Mouse (Mus musculus) brown adipose tissue, adult 24 weeks (tissue): ENCODE data around the gene Mpl. TPM values are rescaled to one million over a fixed set of nuclear protein-coding genes. Genes with fewer than 3 reads are reported as not detected.

ENCODE experiments used
- H3K27ac ChIP-seq: fragments of 200-500 bp; replicated peaks from 2 replicates; pipeline ENCODE4 v1.5.1; 2012; ENCODE audit warnings: low read depth, mild to moderate bottlenecking, low read length
- H3K4me1 ChIP-seq: fragments of 200-500 bp; 2 replicates; pipeline ENCODE4 v1.6.1; 2012; ENCODE audit warnings: low read length, mixed read lengths; ENCODE audit not compliant: control insufficient read depth, insufficient read depth, insufficient read length
- H3K4me3 ChIP-seq: fragments of 200-500 bp; 2 replicates; pipeline ENCODE4 v1.5.1; 2012; ENCODE audit warnings: low read depth, mild to moderate bottlenecking, low read length, moderate library complexity; ENCODE audit not compliant: insufficient read depth
- polyA plus RNA-seq: library from polyadenylated mRNA; stranded (reverse); fragments of >200 nt; gene quantifications from 2 replicates; pipeline ENCODE4 v1.2.4, GENCODE M21; 2012; ENCODE audit not compliant: missing spikeins, insufficient read depth, insufficient read length

Mpl gene
- polyA plus RNA-seq, result not detected in 2 replicates

DNA sequence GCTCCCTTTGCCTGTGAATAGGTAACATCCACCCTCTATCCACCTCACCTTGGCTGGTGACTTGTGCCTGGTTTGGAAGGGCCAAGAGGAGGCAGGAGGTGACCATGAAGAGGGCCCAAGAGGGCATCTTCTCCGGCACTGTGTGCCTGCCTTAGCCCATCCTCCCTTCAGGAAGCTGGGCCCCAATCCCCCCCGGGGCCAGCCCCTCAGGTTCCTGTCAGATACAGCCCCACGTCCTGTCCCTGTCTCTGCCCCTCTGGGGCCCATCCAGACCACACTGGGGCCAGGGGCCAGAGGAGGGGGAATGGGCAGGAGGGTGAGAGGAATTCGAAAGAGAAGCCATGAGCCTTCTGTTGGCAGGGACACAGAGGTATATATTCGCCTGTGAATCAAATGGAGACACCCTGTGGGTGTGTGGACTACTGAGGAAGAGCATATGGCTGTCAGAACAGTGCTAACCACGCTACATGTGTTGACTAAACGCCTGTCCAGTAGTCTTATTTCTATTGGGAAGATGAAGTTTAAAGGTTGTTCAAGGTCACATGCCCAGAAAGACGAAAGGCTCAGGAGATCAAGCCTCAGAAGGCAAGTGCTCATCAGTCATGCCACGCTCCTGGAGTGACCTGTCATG lies at the start of gene Mpl:
Gene Mpl (minus strand): TSS at position 169 of the 631 bp plus-strand sequence.
- no peak within 1 kb of the TSS for H3K4me3 ChIP-seq
- H3K27ac ChIP-seq, result no peak within 1 kb of the TSS
- H3K4me1 ChIP-seq, result no peaks in the 10 kb centered on the region

DNA sequence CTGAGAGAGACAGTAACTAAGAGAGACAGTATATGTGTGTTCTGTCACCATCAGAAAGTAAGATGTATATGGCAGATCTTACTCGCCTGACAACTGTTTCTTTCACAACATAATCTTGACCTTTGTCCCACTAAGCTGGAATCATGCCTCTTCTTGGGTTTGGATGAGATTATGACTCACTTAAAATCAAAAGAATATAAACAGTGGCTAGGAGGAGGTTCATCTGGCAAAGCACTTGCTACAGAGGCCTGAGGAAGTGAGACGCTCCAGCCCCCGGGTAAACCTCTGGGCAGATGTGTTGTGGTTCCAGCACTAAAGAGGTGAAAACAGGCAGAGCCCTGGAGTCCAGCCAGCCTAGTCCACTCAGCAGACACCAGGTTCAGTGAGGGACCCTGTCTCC lies 48.2 kb upstream of the Mpl start:
- no peak overlapping the region for H3K4me3 ChIP-seq
- peaks cover 15% of the 10 kb centered on the region; the same call in 1 of the 2 replicates for H3K4me1 ChIP-seq
- peak overlapping the region; percentile 63 for H3K27ac ChIP-seq

- Histone ChIP-seq H3K27ac (peak overlapping the region; percentile 66), H3K4me3 (no peak overlapping the region), H3K4me1 (peaks cover 12% of the 10 kb centered on the region; the same call in 1 of the 2 replicates)
These were observed 43.5 kb upstream of the Mpl start for GRCm38 (mm10) chr4:118500792-118501191.

DNA sequence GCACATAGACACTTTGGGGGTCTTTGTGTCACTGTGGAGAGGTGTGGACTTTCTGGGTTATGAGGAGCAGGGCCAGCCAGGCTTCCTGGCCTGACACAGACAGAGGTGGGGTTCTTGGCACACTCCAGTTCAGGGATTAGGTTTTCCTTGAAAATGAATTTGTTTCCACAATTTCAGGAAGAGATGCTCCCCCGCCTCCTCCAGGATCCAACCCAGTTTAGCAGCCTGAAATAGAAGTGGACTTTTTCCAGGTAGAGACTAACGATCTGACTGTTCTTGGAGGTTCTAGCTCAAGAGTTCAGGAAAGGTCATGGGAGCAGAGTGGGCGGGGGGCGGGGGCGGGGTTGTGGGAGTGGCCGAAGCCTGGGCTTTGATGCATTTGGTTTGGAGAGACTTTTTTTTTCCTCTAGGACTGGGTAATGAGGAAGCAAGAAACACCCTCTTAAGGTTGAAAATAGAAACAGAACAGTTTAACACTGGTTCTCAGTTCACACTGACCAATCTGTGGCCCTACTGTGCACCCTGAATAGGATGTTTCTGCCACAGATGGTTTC lies 42.9 kb upstream of the Mpl start:
- no peak overlapping the region for H3K4me3 ChIP-seq
- H3K4me1 ChIP-seq, result peaks cover 9% of the 10 kb centered on the region; the same call in 1 of the 2 replicates
- peak overlapping the region; percentile 70 for H3K27ac ChIP-seq

DNA sequence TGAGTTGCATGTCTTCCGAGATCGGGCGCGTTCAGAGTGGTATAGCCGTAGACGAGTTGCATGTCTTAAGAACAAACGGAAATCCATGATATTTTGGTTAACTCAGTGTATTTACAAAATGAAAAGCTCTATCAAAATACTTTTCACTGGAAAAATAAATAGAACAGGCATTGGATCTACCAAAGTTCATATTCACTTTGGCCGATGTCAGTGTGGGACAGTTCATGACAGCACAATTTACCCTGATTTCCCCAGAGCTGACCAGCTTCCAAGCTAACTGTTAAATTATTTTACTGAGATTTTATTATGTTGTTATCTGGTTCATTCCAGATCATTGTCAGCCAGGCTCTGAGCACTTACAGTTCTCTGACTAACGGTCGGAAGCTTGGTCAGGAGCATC lies 33.1 kb upstream of the Mpl start:
- no peak overlapping the region for H3K4me3 ChIP-seq
- H3K27ac ChIP-seq, result peak overlapping the region; percentile 78

DNA sequence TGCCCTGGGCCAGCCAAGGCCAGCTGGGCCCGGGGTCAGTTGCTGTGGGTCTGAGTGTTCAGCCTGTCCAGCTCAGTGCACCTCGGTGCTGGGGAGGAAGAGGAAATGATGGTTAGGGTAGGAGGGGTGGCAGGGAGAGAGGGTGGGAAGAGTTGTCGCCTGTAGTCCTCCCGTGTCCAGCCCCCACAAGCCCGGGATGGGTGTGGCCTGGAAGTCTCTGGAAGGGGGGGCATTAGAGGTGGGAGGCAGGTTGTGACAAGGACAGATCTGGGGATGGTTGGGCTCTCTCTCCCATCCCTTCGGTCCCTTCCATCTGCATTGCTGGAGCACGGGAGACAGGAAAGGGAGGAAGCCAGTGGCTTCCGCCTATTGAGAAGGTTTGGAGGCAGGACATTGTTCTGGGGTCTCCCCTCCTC lies 32.4 kb upstream of the Mpl start, which contains the start of gene Tie1:
Gene Tie1 (minus strand): TSS at position 345 of the 416 bp plus-strand sequence.
- Histone ChIP-seq H3K4me3 (peak within 1 kb of the TSS; percentile 75), H3K27ac (peak within 1 kb of the TSS; percentile 98), H3K4me1 (no peaks in the 10 kb centered on the region; the same call in 1 of the 2 replicates)

More for the DNA sequence above, 33.1 kb upstream of the Mpl start:
- no peaks in the 10 kb centered on the region; the same call in 1 of the 2 replicates for H3K4me1 ChIP-seq

GRCm38 (mm10) chr4:118476773-118477530 lies 19.6 kb upstream of the Mpl start:
- Histone ChIP-seq H3K4me3 (no peak overlapping the region), H3K27ac (no peak overlapping the region), H3K4me1 (no peaks in the 10 kb centered on the region)

GRCm38 (mm10) chr4:118472687-118473086 lies 15.4 kb upstream of the Mpl start:
- Histone ChIP-seq H3K27ac (no peak overlapping the region), H3K4me1 (no peaks in the 10 kb centered on the region), H3K4me3 (no peak overlapping the region)

- H3K4me1 ChIP-seq, result no peaks in the 10 kb centered on the region
- H3K4me3 ChIP-seq, result no peak overlapping the region
- H3K27ac ChIP-seq, result no peak overlapping the region
These were observed 14.0 kb upstream of the Mpl start for GRCm38 (mm10) chr4:118471281-118471680.

DNA sequence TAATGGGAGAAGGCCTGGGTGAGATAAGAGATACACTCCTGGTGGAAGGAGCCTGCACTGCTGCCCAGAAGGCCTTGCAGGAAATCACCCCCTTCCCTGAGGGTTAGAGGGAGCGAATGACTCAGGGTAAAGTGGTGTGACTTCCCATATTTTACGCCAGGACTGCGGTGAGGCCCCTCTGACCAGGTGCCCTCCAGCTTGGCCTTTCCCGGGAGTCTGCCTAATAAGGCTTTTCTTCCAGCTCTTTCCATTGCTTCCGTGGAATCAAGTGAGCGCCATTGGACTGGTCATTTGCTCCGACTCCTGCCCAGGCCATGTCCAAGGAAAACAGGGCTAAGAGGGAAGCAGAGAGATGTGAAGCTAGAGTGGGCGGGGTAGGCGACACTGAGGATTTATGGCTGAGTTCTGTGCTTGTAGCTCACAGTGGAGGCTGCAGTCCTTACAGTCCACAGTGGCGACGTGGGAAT lies 8.4 kb upstream of the Mpl start:
- H3K4me3 ChIP-seq, result no peak overlapping the region
- H3K4me1 ChIP-seq, result no peaks in the 10 kb centered on the region
- 0 out of 2 replicates have a peak overlapping the region, but pooled peaks have one; percentile 17 for H3K27ac ChIP-seq

DNA sequence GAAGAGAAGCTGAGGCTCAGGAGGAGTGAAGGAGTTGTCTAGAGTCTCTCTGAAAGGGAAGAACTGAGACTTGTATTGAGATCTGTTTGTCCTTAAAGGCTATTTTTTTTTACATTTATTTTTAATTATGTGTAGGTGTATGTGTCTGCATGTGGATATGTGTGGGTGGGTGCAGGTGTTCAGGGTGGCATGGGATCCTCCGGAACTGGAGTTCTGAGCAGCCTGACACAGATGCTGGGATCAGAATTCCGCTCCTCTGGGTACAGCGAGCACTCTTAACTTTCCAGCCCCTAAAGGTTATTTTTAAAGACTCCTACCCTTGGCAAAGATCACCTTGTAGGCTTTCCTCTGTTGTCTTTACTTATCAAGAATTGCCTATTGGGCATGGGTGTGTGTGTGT lies 7.6 kb upstream of the Mpl start:
- H3K27ac ChIP-seq, result no peak overlapping the region
- no peaks in the 10 kb centered on the region for H3K4me1 ChIP-seq
- no peak overlapping the region for H3K4me3 ChIP-seq

DNA sequence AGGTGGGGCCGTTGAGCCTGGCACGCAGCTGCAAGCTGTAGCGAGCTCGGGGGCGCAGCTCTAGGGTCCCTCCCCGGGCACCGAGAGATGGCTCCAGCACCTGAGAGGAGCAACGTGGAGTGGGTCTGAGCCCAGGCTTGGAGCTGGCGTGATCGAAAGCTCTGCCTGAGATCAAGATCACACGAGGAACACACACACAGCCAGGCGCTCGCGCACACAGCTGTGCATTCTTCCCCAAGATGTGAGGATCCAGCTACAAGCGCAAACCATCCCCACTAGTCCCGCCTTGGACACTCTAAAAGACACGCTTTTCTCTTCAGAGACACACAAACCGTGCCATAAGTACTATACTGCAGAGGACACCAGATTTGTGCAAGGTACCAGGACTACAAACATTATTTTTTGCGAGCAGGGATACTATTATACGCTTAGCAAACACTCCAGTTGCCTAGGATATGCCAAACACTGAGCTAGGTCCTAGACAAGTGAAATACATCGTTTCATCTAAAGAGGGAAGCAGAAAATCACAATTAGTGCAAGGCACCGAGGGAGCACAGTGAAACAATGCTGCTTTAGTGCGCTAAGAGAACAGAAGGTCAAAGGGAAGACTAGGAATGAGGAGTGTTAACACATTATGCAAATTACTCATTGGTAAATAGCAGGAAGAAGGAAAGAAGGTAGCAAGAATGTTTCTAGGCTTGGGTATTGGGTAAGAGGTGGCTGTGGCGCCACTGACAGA lies 10.7 kb downstream of the Mpl start:
- peak overlapping the region; percentile 42 for H3K4me3 ChIP-seq
- no peak overlapping the region for H3K27ac ChIP-seq
- H3K4me1 ChIP-seq, result peaks cover 5% of the 10 kb centered on the region; the same call in 1 of the 2 replicates

DNA sequence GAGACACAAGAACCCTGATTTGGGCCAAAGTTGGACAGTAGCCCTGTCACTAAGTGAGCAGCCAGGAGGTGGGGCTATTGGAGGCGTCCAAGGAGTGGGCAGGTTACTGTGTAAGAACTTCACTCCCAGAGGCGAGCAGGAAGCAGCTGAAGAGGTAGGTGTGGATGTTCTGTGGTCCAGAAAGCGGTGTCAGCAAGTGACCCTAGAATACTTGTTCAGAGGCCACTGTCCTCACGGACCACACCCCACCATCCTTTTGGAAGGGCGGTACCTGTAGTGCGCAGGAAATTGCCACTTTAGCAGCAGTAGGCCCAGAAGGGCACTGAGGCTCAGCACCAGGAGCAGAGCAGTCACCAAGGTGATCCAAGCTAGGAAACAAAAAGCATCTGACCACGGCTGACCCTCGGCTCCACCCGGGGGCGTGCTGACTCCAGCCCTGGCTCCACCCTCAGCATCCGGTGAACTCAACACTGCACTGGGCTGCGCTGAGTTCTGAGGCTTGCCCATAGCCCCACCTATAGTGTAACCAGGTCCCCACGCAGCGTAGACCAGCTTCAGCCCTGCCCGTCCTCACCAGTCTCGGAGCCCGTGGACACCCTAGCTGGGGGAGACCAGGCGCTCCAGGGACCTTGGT lies 11.4 kb downstream of the Mpl start:
- H3K4me1 ChIP-seq, result peaks cover 5% of the 10 kb centered on the region; the same call in 1 of the 2 replicates
- no peak overlapping the region for H3K27ac ChIP-seq
- peak overlapping the region; percentile 42 for H3K4me3 ChIP-seq

GRCm38 (mm10) chr4:118445088-118445487 lies 12.2 kb downstream of the Mpl start:
- Histone ChIP-seq H3K4me3 (no peak overlapping the region), H3K4me1 (peaks cover 5% of the 10 kb centered on the region; the same call in 1 of the 2 replicates), H3K27ac (no peak overlapping the region)
